Mouse (Mus musculus) gastrocnemius, adult 2 months (tissue): ENCODE measurements around the gene Bicra. TPM values are rescaled to one million over a fixed set of nuclear protein-coding genes. Genes with fewer than 3 reads are reported as not detected.

ENCODE experiments used
- DNase-seq: peaks from one replicate; pipeline ENCODE4 v3.0.0; 2022
- H3K27ac ChIP-seq: fragments of 200-600 bp; 2 replicates; pipeline ENCODE4 v1.8.1; 2022; ENCODE audit warnings: mild to moderate bottlenecking
- H3K4me3 ChIP-seq: fragments of 200-600 bp; 2 replicates; pipeline ENCODE4 v1.8.1; 2022; ENCODE audit warnings: mild to moderate bottlenecking, moderate library complexity
- CTCF ChIP-seq: fragments of 200-600 bp; IDR thresholded peaks from 2 replicates; pipeline ENCODE4 v1.8.1; 2022; ENCODE audit warnings: antibody characterized with exemption, mild to moderate bottlenecking, moderate library complexity
- intact Hi-C: fragments of 180-260 bp; cut with DNase I; formaldehyde crosslinking; loops from one replicate; pipeline ENCODE4 v1.15.1; 2025
- total RNA-seq, 2 experiments: library from RNA; stranded (reverse); gene quantifications; 2 replicates each; pipeline ENCODE4 v1.2.3; 2021

Gene Bicra
- total RNA-seq, 2 experiments from 2014 or later: 6.8 to 7.1 TPM

GRCm38 (mm10) chr7:15956143-15956542 is 91.6 kb downstream of the Bicra start:
- no peak for TF ChIP-seq CTCF
- intact Hi-C loops: no loop called here
- Histone ChIP-seq H3K27ac (peak overlapping the region; percentile 85), H3K4me3 (peak overlapping the region; percentile 57)
- no peak for DNase-seq

GRCm38 (mm10) chr7:15955509-15955908 is 92.2 kb downstream of the Bicra start:
- intact Hi-C loops: no loop called here
- peak overlapping the region; percentile 57 for H3K4me3 ChIP-seq
- peak; percentile 42 for DNase-seq

GRCm38 (mm10) chr7:15954978-15955443 is 92.7 kb downstream of the Bicra start:
- no peak for TF ChIP-seq CTCF
- intact Hi-C loops: no loop called here
- H3K4me3 ChIP-seq: peak overlapping the region; percentile 57
- peak overlapping the region; percentile 85 for H3K27ac ChIP-seq
- DNase-seq: peak; percentile 80

More at GRCm38 (mm10) chr7:15955509-15955908, 92.2 kb downstream of the Bicra start:
- H3K27ac ChIP-seq: peak overlapping the region; percentile 85
- TF ChIP-seq CTCF: no peak

- H3K27ac ChIP-seq: peak overlapping the region; percentile 85
- intact Hi-C loops: no loop called here
- peak overlapping the region; percentile 37 for H3K4me3 ChIP-seq
- TF ChIP-seq CTCF: no peak
- no peak for DNase-seq
Measured at GRCm38 (mm10) chr7:15954436-15954835, 93.3 kb downstream of the Bicra start.

GRCm38 (mm10) chr7:15953307-15954074 is 94.2 kb downstream of the Bicra start:
- peak overlapping the region; percentile 85 for H3K27ac ChIP-seq
- peak; percentile 54 for TF ChIP-seq CTCF
- no peak for DNase-seq
- no peak overlapping the region for H3K4me3 ChIP-seq
- intact Hi-C loops: no loop called here

GRCm38 (mm10) chr7:15952416-15952815 is 95.3 kb downstream of the Bicra start:
- DNase-seq: no peak
- Histone ChIP-seq H3K27ac (peak overlapping the region; percentile 53), H3K4me3 (no peak overlapping the region; the same call in 1 of the 2 replicates)
- TF ChIP-seq CTCF: no peak
- intact Hi-C loops: no loop called here

- no peak for TF ChIP-seq CTCF
- peak overlapping the region; percentile 100 for H3K27ac ChIP-seq
- intact Hi-C loops: no loop called here
- H3K4me3 ChIP-seq: peak overlapping the region; percentile 17; the same call in 1 of the 2 replicates
- DNase-seq: no peak
Measured at GRCm38 (mm10) chr7:15950008-15950407, 97.7 kb downstream of the Bicra start.

- intact Hi-C loops: no loop called here
Measured at GRCm38 (mm10) chr7:15949216-15949790, 98.4 kb downstream of the Bicra start.

GRCm38 (mm10) chr7:15948381-15948941 is 99.3 kb downstream of the Bicra start:
- Histone ChIP-seq H3K4me3 (peak overlapping the region; percentile 62), H3K27ac (peak overlapping the region; percentile 100)
- peak; percentile 94 for DNase-seq
- TF ChIP-seq CTCF: peak; percentile 85
- intact Hi-C loops: loop anchor here (1.0 kb wide), 1 partner anchor 19 kb away; the partner anchor contains the start of gene Ehd2

More at GRCm38 (mm10) chr7:15949216-15949790, 98.4 kb downstream of the Bicra start:
- DNase-seq: no peak
- H3K4me3 ChIP-seq: peak overlapping the region; percentile 62
- H3K27ac ChIP-seq: peak overlapping the region; percentile 100
- no peak for TF ChIP-seq CTCF

GRCm38 (mm10) chr7:15947653-15948260 is 100.0 kb downstream of the Bicra start:
- no peak for DNase-seq
- peak overlapping the region; percentile 100 for H3K27ac ChIP-seq
- TF ChIP-seq CTCF: no peak

GRCm38 (mm10) chr7:15945721-15946536 is 101.8 kb downstream of the Bicra start, which contains the start of gene Nop53:
TSS of gene Nop53 (minus strand) at chr7:15946074.
- peak within 1 kb of the TSS; percentile 90 for H3K4me3 ChIP-seq
- intact Hi-C loops: no loop called here
- peak; percentile 95 for DNase-seq
- no peak for TF ChIP-seq CTCF
- H3K27ac ChIP-seq: peak within 1 kb of the TSS; percentile 100

More at GRCm38 (mm10) chr7:15947653-15948260, 100.0 kb downstream of the Bicra start:
- intact Hi-C loops: loop anchor here (1.0 kb wide), 1 partner anchor 20 kb away; the partner anchor contains the start of gene Ehd2
- peak overlapping the region; percentile 62 for H3K4me3 ChIP-seq
